ENCODE assay signal across 24 mouse cellular contexts in genomic region chr3:20144401-20144800, GRCm38 (mm10). TPM values are rescaled to one million over a fixed set of nuclear protein-coding genes. Genes with fewer than 3 reads are reported as not detected.
DNase-seq lines count a peak whose midpoint lies in the region; ATAC-seq and TF ChIP-seq lines count a peak whose summit lies in the region.
"Had no signal": no experiment of that assay in that cellular context is flagged by ENCODE, and none has a peak within 500 bp of the region (broad histone marks: within the 10 kb centered on the region; RNA-seq: fewer than 3 reads in every experiment).

No protein-coding gene starts in this region.

- no peak overlapping the region for H3K4me2 ChIP-seq in heart, embryonic 15.5 days
- no peak overlapping the region for H3K4me2 ChIP-seq in lung, embryonic 16.5 days (ENCODE audit: low read depth, low read length)
- H3K4me2 ChIP-seq: embryonic facial prominence, embryonic 15.5 days; liver, embryonic 13.5 days; midbrain, embryonic 15.5 days; neural tube, embryonic 12.5 days had no signal

- 61% methylated on average over 2 of the region's 2 CpGs for WGBS in heart, adult 2 months
- 20% methylated on average over 2 of the region's 2 CpGs for WGBS in heart, embryonic 15.5 days
- WGBS in lung, embryonic 16.5 days, result 18% methylated on average over 2 of the region's 2 CpGs

- intact Hi-C loops in heart, adult 2 months (cut with DNase I), result no loop called here

- no peaks in the 10 kb centered on the region; the same call in 1 of the 2 replicates for H3K79me2 ChIP-seq in heart, adult 2 months (replicated peaks; ENCODE audit: control insufficient read depth, insufficient read depth, low read length)

- H3K4me1 ChIP-seq in heart, adult 2 months (ENCODE audit: control insufficient read depth, insufficient read depth, low read length), result no peaks in the 10 kb centered on the region
- H3K4me1 ChIP-seq in heart, embryonic 15.5 days (replicated peaks), result peaks cover 53% of the 10 kb centered on the region
- H3K4me1 ChIP-seq in lung, embryonic 16.5 days (replicated peaks; ENCODE audit: control insufficient read depth, insufficient read depth, low read length), result peaks cover 10% of the 10 kb centered on the region; the same call in 1 of the 2 replicates
- H3K4me1 ChIP-seq: embryonic facial prominence, embryonic 15.5 days; neural tube, embryonic 12.5 days had no signal

- H3K9ac ChIP-seq in heart, adult 2 months (ENCODE audit: low read depth, low read length), result no peak overlapping the region
- no peak overlapping the region for H3K9ac ChIP-seq in heart, embryonic 15.5 days
- no peak overlapping the region for H3K9ac ChIP-seq in lung, embryonic 16.5 days (ENCODE audit: low read length)
- H3K9ac ChIP-seq: embryonic facial prominence, embryonic 15.5 days; liver, embryonic 13.5 days; midbrain, embryonic 15.5 days; neural tube, embryonic 12.5 days had no signal

- H3K9me3 ChIP-seq in heart, embryonic 15.5 days (replicated peaks), result no peaks in the 10 kb centered on the region
- no peaks in the 10 kb centered on the region for H3K9me3 ChIP-seq in lung, embryonic 16.5 days (ENCODE audit: control insufficient read depth, low read length)
- H3K9me3 ChIP-seq: embryonic facial prominence, embryonic 15.5 days; hindbrain, embryonic 10.5 days; liver, embryonic 13.5 days; midbrain, embryonic 15.5 days; neural tube, embryonic 12.5 days had no signal

- ATAC-seq in heart, embryonic 15.5 days (replicated peaks; ENCODE audit: insufficient number of reproducible peaks, insufficient read depth, low FRiP score, low read depth), result no peak
- peak; percentile 40; the same call in 1 of the 2 replicates for ATAC-seq in lung, embryonic 16.5 days (ENCODE audit: low read depth)
- ATAC-seq: CD4-positive, CD25-positive, alpha-beta regulatory T cell, adult 4 months; forebrain, embryonic 14.5 days; intestine, postnatal 0 days; midbrain, embryonic 15.5 days had no signal

- TF ChIP-seq POLR2A in heart, adult 2 months (IDR thresholded peaks at IDR 0.05; ENCODE audit: insufficient read depth, low read depth, low read length), result no peak

- H3K36me3 ChIP-seq in heart, adult 2 months (ENCODE audit: control insufficient read depth, insufficient read depth, low read length), result peaks cover 23% of the 10 kb centered on the region
- H3K36me3 ChIP-seq in heart, embryonic 15.5 days, result peaks cover 28% of the 10 kb centered on the region
- peaks cover 15% of the 10 kb centered on the region; the same call in 1 of the 2 replicates for H3K36me3 ChIP-seq in lung, embryonic 16.5 days (ENCODE audit: control insufficient read depth, insufficient read depth, low read length)
- H3K36me3 ChIP-seq: midbrain, embryonic 15.5 days had no signal

- no peaks in the 10 kb centered on the region for H3K27me3 ChIP-seq in heart, adult 2 months (ENCODE audit: control insufficient read depth, insufficient read depth, low read length)
- H3K27me3 ChIP-seq in heart, embryonic 15.5 days, result no peaks in the 10 kb centered on the region
- no peaks in the 10 kb centered on the region for H3K27me3 ChIP-seq in lung, embryonic 16.5 days (ENCODE audit: control insufficient read depth, insufficient read depth, low read depth, low read length)
- H3K27me3 ChIP-seq: embryonic facial prominence, embryonic 15.5 days; liver, embryonic 13.5 days; midbrain, embryonic 15.5 days; neural tube, embryonic 12.5 days had no signal

- DNase-seq in heart, adult 11 months, result peak; percentile 50
- no peak for DNase-seq in heart, adult 2 months
- no peak for DNase-seq in heart, adult 9 months (ENCODE audit: low spot score in 2 of 2)
- DNase-seq in lung, postnatal 25 days (ENCODE audit: low spot score), result no peak
- no peak for DNase-seq in adrenal gland, postnatal 36 days
- DNase-seq: adrenal gland, postnatal 25 days; cerebellum, adult 11 months; cerebellum, adult 9-11 months; gastrocnemius, postnatal 25 days; kidney, postnatal 25 days; liver, embryonic 13.5 days; retina, postnatal 1 day; right cerebral cortex, postnatal 25 days; spleen, adult 18-20 months had no signal

- H3K4me3 ChIP-seq in heart, adult 2 months, result no peak overlapping the region
- H3K4me3 ChIP-seq in heart, embryonic 15.5 days, result no peak overlapping the region
- H3K4me3 ChIP-seq in lung, embryonic 16.5 days (ENCODE audit: low read length), result no peak overlapping the region
- H3K4me3 ChIP-seq: embryonic facial prominence, embryonic 15.5 days; hindbrain, embryonic 10.5 days; liver, embryonic 13.5 days; midbrain, embryonic 15.5 days; neural tube, embryonic 12.5 days had no signal

- TF ChIP-seq EP300 in heart, adult 2 months (IDR thresholded peaks at IDR 0.05; ENCODE audit: insufficient read depth, low read depth, low read length), result no peak

- H3K27ac ChIP-seq in heart, adult 2 months, result no peak overlapping the region
- peak overlapping the region; percentile 66 for H3K27ac ChIP-seq in heart, embryonic 15.5 days
- H3K27ac ChIP-seq in lung, embryonic 16.5 days (ENCODE audit: low read length), result no peak overlapping the region
- H3K27ac ChIP-seq: embryonic facial prominence, embryonic 15.5 days; hindbrain, embryonic 10.5 days; liver, embryonic 13.5 days; macrophage; midbrain, embryonic 15.5 days; neural tube, embryonic 12.5 days had no signal

- no peak for TF ChIP-seq CTCF in heart, adult 2 months (IDR thresholded peaks at IDR 0.05)

RNA-seq across cellular contexts. Expression of gene Gyg, which starts 10.7 kb away (rescaled TPM):
- total RNA-seq in heart, adult 2 months (2021), result 100 to 1,000 TPM; 145 to 161 TPM
- 114 and 195 TPM in 2 replicates for polyA plus RNA-seq in heart, adult 2 months (2012; rRNA removed)
- polyA plus RNA-seq in heart, embryonic 15.5 days (2015; fragmentation: Nextera tagmentation; extraction: Ambion mirVana), result 463 and 501 TPM in 2 replicates
- 336 and 351 TPM in 2 replicates for polyA plus RNA-seq in lung, embryonic 16.5 days (2015; fragmentation: Nextera tagmentation; extraction: Ambion mirVana)
- total RNA-seq in adrenal gland, postnatal 36 days (2021), result 100 to 1,000 TPM in 1 of 2 experiments, 10 to 100 TPM in 1; 81.2 to 140 TPM
